Mouse (Mus musculus) spleen, postnatal 4 days (tissue): ENCODE data around the gene Ptprd.
"Not testable (repeated sequence)": the region's sequence is repeated elsewhere in the genome, so short reads cannot be mapped to it uniquely, and the experiment has no call there.

Experiments used
- DNase-seq, 2 experiments: peaks; one replicate each; pipeline ENCODE4 v3.0.0; 2022; ENCODE audit warnings: low spot score in 2 of 2

The Ptprd gene

DNA sequence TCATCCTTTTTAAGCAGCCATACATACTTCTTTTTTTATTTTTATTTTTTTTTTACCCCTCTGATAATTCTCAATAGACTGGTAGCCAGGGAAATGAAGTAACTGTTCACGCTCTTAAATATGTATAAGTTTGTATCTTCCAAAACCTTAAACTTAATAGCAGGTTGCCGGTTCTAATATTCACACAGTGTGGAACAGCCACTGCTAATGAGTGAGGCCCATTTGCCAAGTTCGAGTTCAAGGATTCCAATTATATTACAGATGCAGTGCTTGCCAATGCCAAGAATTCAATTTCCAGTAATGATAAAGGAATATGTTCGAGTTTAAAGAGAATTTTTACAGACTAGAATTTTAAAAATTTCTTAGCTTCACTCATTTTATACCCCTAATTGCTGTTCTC is 322.3 kb downstream of the Ptprd start:
- no peak for DNase-seq

- DNase-seq: no peak
Measured at GRCm38 (mm10) chr4:77880213-77880612, 331.5 kb downstream of the Ptprd start.

DNA sequence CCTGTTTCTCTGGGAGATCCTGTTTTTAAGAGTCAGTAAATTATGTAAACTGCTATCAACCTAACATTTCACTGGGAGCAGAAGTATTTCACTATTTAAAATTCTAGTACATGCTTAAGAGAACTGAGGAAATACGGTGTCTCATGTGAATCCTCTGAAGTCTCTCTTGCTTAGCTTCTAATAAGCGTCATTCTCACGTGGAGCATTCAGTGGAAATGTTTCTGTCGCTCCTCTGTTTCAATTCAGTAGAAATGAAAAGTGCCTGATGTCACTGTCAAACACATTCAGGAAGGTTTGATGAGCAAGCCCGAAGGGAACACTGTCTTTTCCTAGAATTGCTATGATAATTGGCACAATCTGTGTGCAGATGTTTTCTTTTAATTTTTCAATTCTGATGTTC is 350.5 kb downstream of the Ptprd start:
- DNase-seq: no peak

DNA sequence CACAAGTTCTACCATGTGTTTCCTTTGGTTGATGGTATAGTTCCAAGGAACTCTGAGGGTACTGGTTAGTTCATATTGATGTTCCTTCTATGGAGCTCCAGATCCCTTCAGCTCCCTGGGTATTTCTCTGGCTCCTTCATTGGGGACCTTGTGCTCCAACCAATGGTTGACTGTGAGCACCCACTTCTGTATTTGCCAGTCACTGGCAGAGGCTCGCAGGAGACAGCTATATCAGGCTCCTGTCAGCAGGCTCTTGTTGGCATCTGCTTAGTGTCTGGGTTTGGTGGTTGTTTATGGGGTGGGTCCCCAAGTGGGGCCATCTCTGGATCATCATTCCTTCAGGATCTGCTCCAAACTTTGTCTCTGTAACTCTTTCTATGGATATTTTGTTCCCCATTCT is 414.4 kb downstream of the Ptprd start:
- DNase-seq: not testable (repeated sequence)

DNA sequence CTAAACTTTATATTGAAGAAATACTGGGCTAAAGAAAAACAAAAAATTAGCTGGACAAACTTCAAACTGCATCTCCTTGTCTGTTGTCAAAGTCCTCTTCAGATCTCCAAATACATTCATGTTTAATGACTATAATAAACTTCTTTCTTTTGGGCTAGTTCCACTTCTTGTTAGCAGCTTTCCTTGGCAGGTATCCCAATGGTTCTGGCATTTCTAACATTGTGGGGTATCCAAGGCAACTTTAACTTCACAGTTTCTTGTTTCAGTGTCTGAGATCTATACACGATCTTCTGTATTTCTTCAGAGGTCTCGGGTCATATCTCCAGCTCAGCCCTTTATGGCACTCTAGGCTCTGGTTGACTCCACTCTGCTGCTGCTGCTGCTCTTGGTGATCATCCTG is 434.5 kb downstream of the Ptprd start:
- DNase-seq: no peak

DNA sequence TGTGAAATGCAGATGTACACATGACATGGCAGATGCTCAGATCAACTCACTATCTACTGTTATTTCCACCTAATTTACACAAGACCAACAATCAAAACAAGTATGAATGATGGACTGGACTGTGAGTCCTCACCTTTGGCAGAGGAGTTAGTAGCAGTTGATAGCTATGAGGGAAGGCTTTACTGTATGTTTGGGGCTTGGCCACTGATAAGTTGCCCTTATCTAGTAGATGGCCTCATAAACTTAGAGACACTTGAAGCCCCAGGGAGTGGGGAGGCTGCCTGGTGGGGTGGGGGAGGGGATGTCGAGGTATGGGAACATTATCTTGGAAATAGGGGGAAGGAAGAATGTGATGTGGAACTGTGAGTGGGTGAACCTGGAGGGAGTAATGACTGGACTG is 448.0 kb downstream of the Ptprd start:
- DNase-seq: no peak

DNA sequence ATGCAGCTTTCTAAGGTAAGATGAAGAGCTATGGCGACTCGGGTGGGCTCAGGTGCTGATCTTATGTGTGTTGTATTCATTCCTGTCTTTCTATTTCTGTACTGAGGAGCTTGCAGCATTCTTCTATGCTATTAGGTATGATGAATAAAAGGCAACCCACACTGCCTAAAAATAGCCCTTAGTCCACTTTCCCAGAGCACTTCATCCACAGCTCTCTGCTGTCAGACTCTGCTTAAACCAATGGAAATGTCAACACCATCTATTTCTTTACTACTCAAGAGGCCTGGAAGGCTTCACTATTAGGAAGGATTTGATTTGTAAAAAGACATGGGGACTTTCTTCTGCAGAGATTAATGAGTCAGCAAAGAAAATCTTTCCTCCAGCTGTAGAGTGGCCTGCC is 468.4 kb downstream of the Ptprd start:
- no peak for DNase-seq

- no peak for DNase-seq
Measured at GRCm38 (mm10) chr4:77721908-77722307, 489.9 kb downstream of the Ptprd start.

DNA sequence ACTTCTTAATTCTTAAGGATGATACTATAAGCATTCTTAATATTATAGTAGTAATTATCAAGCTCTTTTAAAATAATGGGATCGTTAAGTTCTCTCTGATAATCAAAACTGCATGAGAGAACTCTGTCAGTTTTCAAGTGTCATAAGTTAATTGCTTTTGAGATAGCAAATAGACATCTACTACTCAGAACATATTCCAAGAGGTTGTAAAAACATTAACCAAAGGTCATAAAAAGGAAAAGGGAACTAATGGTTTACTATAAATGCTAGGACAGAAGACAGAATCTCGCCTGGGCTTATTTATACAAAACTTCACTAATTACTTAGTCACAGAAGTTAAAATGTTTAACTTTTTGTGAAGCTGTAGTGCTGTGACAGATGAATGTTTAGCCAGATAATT is 494.0 kb downstream of the Ptprd start:
- DNase-seq: no peak

- no peak for DNase-seq
Measured at GRCm38 (mm10) chr4:77710231-77710630, 501.5 kb downstream of the Ptprd start.

DNA sequence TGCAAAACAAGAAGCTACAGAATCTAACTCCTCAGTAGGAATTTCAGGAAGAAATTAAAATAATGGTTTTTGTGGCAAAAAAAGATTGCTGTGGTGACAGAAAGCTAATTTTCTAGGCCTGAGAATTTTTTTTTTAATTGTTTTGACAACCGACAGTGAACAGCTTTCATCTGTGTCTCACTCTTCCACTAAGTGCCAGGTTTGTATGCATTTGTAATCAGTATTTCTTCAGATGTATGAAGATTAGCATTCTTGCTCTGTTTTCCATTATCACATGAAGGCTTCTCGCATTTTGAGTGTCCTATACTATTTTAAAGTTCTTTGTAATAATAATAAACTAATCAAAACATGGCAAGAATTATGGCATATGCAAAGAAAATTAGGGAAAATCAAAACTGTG is 513.5 kb downstream of the Ptprd start:
- DNase-seq: no peak

DNA sequence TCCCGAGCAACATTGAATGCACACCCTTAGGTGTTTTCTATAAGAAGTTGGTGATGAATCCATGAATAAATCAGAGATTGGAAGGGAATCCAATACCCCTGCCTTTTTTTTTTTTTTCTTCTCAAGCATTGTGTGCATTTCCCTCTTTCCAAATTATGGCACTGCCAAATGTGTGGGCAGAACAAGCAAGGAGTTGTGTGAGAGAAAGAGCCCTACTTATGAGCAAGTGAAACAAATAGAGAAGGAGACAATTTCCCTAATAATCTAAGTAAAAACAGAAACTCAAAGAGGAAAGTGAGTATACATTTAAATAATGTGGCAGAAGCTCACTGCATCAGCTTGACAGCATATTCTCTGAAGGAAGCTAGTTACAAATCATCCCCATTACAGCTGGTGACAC is 536.0 kb downstream of the Ptprd start:
- DNase-seq: no peak

- DNase-seq: no peak
Measured at GRCm38 (mm10) chr4:77664761-77665160, 547.0 kb downstream of the Ptprd start.

- DNase-seq: no peak
Measured at GRCm38 (mm10) chr4:77662309-77662708, 549.5 kb downstream of the Ptprd start.

GRCm38 (mm10) chr4:77655669-77656068 is 556.1 kb downstream of the Ptprd start:
- no peak for DNase-seq

GRCm38 (mm10) chr4:77649615-77650325 is 562.0 kb downstream of the Ptprd start:
- DNase-seq: no peak

GRCm38 (mm10) chr4:77648911-77649310 is 562.9 kb downstream of the Ptprd start:
- no peak for DNase-seq

DNA sequence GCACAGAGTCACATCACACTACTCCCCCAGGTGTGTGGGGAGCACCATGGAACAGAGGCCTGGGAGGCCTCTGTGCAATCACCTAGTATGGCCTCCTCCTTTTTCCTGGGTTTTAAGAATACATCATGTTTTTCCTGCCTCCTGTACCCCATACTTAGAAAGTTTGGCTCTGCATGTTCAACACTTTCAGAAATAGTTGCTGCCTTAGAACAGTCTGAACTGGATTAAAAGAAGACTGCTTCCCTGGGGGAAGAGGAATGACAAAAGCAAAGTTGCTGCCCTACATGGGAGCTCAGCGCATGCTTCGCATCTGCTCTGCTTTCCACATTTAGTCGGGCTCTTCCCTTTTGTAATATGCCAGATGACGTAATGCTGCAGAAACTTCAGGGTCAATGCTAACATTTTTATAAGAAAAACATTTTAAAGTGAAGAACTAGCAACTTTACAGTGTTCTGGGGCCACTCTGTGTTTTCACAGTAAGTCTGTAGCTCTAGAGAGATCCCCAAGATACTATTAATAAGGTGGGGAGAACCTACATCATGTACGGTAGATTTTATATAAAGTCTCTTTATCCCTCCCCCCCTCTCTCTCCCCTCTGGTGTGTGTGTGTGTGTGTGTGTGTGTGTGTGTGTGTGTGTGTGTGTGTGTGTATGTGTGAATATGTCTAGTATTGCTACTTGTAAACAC is 564.2 kb downstream of the Ptprd start:
- no peak for DNase-seq

DNA sequence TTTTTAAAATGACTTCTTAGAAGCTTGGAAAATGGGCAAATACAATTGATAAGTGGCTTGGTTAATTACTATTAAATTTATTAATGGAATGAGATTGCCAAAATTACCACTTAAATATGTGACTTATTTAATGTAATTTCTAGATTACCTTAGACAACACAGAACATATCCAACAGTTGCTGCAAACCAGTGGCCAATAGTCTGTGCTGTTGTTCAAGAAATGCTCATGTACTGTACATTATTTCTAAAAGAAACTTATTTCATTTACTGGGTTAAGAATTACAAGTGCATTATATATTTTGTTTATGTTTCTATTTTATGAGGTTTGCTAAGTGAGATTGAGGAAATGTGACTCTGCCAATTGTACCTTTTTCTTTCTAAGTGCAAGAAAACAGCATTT is 567.3 kb downstream of the Ptprd start:
- DNase-seq: no peak

GRCm38 (mm10) chr4:77640022-77640421 is 571.7 kb downstream of the Ptprd start:
- no peak for DNase-seq

DNA sequence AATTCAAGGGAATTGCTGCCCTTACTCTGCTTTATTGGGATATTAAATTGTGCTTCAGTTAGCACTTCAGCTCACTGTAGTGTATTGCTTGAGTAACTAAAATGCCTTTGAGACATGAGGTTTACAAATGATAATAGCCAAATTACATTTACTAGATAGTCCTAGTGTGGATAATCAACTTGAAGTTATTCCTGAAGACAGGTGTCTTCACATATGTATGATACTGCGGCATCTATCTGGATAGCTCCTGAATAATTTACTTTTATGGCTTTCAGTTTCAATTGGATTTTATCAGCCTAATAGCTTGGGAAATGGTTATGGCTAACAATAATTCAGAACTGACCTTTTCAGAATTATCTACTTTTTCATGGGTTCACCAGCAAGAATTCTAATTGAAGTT is 598.6 kb downstream of the Ptprd start:
- no peak for DNase-seq

GRCm38 (mm10) chr4:77586624-77587023 is 625.1 kb downstream of the Ptprd start:
- no peak for DNase-seq

- no peak for DNase-seq
Measured at GRCm38 (mm10) chr4:77586222-77586621, 625.5 kb downstream of the Ptprd start.
